Mouse (Mus musculus) heart, adult 2 months (tissue): ENCODE measurements around the gene Rimkla.

Experiments
- CTCF ChIP-seq: fragments of 200-600 bp; IDR thresholded peaks from 2 replicates; pipeline ENCODE4 v1.8.1; 2022; ENCODE audit warnings: antibody characterized with exemption, mild to moderate bottlenecking, moderate library complexity
- EP300 ChIP-seq: fragments of 200-500 bp; IDR thresholded peaks from 2 replicates; pipeline ENCODE4 v1.6.1; 2011; ENCODE audit warnings: low read depth, low read length, control low read depth; ENCODE audit not compliant: insufficient read depth
- POLR2A ChIP-seq: fragments of 200-500 bp; IDR thresholded peaks from 2 replicates; pipeline ENCODE4 v1.6.1; 2011; ENCODE audit warnings: mild to moderate bottlenecking, low read depth, low read length, control low read depth; ENCODE audit not compliant: insufficient read depth

- TF ChIP-seq CTCF, result no peak
- no peak for TF ChIP-seq POLR2A
- no peak for TF ChIP-seq EP300
Measured at GRCm38 (mm10) chr4:119524010-119524409, 31.6 kb upstream of the Rimkla start.
